Mouse (Mus musculus) thymus, postnatal 36 days (tissue): ENCODE measurements around the gene Urgcp.
"Not testable (repeated sequence)": the region's sequence is repeated elsewhere in the genome, so short reads cannot be mapped to it uniquely, and the experiment has no call there.

Source experiments
- DNase-seq, 2 experiments: peaks; one replicate each; pipeline ENCODE4 v3.0.0; 2022; ENCODE audit warnings: mixed read lengths in 2 of 2

The Urgcp gene

GRCm38 (mm10) chr11:5761820-5762632, at the start of gene Urgcp:
Gene Urgcp (minus strand): TSS chr11:5762376.
- peak; percentile 95 to 96 for DNase-seq

- not testable (repeated sequence) for DNase-seq
These were observed 47.3 kb upstream of the Urgcp start for GRCm38 (mm10) chr11:5809487-5809886.

DNA sequence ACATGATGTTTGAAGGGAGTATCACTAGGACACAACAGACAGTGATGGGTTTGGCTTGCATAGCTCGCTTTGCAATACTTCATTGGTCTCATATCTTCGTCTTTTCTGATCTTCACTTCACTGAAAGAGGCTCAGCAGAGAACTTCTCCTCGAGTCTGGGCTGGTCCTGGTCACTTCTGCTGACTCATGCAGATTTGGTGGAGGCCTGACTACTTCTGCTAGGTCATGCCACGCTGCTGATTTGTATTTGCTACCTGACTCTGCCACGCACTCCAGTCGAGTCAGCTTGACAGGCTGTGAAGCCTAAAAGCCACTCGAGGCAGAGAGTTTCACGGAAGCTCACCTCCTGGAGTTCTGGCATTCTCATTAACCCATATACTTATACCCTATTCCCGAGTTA, 45.8 kb upstream of the Urgcp start:
- no peak for DNase-seq

DNA sequence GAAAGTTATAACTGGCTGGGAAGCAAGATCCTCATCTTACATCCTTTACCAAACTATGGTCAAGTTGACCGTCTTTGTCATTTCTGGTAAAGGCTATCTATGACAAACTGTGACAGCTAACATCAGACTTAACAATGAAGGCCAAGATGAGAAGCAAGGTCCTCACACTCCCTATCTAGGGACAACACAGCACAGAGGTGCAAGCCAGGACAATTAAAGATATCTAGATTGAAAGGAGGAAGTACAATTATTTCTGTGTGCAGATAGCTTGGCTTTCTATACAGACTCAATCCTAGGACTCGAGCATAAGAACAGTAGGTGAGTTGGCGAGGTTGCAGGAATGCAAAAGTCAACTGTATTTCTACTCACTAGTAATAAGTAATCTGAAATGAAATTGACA, 43.5 kb upstream of the Urgcp start:
- no peak for DNase-seq

GRCm38 (mm10) chr11:5804174-5804573, 42.0 kb upstream of the Urgcp start:
- DNase-seq = no peak

GRCm38 (mm10) chr11:5803551-5803981, 41.4 kb upstream of the Urgcp start, which contains the start of gene Pgam2:
Gene Pgam2 (minus strand): TSS chr11:5803733.
- no peak for DNase-seq

- DNase-seq = no peak
These were observed 40.5 kb upstream of the Urgcp start for GRCm38 (mm10) chr11:5802457-5803217.

- DNase-seq = no peak
These were observed 39.8 kb upstream of the Urgcp start for GRCm38 (mm10) chr11:5802005-5802404.

- no peak for DNase-seq
These were observed 39.3 kb upstream of the Urgcp start for GRCm38 (mm10) chr11:5801511-5801910.

DNA sequence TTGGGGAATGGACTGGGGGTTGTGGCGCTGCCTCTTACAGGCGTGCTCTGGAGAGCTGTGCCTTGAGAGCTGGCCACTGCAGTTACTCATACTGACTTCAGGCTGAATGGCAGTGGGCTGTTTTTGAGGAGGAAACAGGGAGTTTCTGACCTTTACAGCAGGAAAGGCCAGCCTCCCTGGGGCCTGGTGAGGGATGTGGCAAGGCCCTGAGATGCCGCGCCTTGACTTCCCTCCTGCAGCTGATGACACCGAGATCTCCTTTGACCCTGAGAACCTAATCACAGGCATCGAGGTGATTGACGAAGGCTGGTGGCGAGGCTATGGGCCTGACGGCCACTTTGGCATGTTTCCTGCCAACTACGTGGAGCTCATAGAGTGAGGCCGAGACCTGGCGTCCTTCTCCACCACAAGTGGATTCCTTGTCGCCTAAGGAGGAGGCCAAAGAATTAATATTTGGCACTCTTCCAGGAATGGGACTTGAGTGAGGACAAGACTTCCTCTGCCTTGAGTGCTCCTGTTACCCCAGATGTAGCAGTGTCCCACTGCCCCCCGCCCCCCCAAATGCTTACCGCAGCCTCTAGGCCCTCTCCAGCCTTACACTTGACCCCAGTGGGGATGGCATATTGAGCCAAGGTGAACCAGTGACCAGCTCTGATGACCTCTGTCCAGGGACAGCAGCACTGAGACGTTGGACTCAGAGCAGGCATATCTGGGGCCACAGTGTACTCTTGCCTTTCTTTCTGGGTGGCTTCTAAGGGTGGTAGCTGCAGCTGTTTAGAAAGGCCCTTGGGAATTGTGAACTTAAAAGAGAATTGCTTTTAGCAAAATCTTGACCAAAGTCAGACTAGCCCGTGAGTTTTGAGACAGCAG, 37.7 kb upstream of the Urgcp start:
- DNase-seq = no peak

- no peak for DNase-seq
These were observed 35.8 kb upstream of the Urgcp start for GRCm38 (mm10) chr11:5797928-5798327.

DNA sequence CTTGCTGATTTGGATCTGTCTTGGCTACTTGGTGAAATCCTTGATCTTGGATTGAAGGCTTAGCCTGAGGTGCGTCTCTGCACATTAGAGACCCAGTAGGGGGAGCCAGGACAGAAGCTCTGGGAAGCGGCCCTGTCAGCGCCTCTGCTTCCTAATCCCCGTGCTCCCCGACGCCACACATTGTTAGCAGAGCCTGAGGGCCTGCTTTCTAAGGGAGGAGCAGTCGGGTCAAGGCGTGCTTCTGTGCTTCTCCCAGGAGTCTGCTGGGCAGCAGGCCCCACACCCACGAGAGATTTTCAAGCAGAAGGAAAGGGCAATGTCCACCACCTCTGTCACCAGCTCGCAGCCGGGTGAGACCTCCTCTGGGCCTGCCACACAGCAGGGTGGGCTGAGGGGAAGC, 35.2 kb upstream of the Urgcp start:
- DNase-seq = no peak

DNA sequence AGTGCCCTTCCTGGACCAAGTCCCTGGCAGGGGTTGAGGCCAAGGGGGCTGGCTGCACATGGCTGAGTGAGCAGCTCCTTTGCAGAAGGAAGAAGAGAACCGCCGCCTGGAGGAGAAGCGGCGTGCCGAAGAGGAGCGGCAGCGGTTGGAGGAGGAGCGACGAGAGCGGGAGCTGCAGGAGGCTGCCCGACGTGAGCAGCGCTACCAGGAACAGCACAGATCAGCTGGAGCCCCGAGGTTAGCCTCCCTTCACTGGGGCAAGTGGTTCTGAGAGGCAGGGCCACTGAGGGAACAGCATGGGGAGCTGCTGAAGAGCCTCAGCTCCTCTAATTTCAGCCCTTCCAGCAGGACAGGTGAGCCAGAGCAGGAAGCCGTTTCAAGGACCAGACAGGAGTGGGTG, 34.8 kb upstream of the Urgcp start:
- DNase-seq = no peak

- no peak for DNase-seq
These were observed 33.5 kb upstream of the Urgcp start for GRCm38 (mm10) chr11:5795706-5796105.

DNA sequence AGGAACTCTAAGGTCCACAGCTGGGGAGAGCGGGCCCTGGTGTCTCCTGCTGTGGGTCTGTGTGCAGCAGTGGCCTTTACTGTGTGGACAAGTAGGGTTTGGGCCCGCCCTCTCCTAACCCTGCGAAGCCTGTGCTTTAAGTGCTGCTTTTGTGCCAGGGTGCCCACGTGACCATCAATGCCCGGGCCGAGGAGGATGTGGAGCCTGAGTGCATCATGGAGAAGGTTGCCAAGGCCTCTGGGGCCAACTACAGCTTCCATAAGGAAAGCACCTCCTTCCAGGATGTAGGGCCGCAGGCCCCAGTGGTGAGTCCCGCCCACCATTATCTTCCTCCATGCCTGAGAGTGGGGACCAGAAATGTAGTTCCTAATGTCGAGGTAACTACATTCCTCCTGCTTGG, 33.1 kb upstream of the Urgcp start:
- DNase-seq = no peak

DNA sequence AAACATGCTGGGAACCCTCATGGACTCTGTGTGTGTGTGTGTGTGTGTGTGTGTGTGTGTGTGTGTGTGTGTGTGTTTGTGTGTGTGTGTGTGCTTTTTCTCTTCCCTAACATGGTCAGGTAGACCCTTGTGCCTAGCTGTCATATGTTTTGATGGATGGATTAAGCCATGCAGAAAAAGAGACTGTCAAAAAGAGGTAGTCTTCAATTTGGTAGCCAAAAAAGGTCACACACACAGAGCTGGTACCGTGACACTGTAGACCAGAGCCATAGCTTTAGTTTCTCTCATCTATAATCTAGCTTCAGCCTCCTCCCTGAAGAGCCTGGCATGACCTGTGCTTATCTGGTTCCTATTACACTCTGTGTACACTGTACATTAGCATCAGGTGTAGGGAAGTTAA, 28.3 kb upstream of the Urgcp start:
- DNase-seq = no peak

DNA sequence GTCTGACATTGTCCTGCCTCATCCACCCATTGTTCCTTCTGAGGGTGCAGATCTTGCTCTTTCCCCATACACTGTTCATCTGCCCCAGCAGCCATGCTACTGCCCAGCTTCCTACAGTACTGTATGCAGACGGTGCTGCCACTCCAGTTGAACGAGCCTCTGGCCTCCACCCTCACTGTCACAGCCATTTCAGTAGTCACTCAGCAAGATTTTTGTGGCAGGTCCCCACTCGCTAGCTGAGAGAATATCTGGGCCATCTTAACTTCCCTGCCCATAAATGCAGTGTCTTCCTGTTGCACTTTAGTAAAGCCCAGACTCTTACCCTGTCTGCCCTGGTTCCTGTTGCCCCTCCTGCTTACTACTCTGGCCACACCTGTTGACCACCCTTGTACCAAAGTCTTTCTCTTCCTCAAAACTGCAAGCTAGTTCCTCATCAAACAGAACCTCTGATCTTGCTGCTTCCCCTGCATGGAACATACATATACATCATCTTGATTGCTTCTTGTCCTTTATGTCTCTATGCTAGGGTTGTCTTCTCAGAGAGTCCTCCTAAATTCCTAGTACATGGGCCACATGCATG, 27.7 kb upstream of the Urgcp start:
- no peak for DNase-seq

DNA sequence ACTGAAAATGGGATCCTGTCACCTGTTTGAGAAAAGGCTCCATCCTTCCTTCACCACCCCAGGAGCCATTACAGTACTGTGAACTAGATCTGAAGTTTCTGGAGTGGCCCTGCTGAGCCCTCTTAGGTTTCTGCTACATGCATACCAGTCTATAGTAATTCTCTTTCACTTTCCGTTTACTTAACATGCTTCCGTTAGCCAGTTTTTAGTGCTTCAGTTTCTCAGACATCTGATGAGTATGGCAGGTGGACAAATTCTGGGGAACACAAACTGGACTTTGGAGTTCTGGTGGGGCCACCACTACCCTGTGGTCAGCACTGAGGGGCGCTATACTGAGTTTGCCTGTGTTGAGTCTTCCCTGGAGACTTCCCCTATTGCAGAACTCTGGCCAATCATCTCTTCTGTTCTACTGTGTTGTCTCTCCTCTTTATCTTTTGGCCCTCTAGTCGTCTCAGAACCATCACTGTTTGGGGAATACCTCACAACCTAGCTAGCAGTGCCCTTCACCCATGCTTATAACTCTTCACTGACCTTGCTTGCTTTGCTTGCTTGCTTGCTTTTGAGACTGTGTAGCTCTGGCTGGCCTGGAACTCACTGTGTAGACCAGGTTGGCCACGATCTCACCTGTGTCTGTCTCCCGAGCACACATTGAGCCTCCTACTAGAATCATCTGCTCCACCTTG, 27.0 kb upstream of the Urgcp start:
- peak in 1 of 2 experiments; percentile 28 for DNase-seq

GRCm38 (mm10) chr11:5788056-5789014, 26.2 kb upstream of the Urgcp start, which contains the start of gene Dbnl:
Gene Dbnl (plus strand): TSS chr11:5788488.
- DNase-seq = peak; percentile 97 to 98

DNA sequence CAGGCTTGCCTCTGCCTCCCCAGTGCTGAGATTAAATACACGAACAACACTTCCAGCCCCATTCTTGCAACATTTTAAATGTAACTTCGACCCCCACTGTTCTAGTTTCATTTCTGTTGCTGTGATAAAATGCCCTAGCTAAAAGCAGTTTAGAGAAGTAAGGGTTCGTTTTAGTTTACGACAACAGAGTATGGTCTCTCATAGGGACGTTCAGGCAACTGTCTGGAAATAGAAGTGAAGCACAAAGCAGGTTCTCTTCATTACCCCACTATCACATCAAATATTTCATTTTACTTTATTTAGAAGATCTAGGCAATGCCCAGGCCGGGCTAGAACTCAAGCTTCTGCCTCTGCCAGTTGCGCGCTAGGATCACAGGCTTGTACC, 25.5 kb upstream of the Urgcp start:
- no peak for DNase-seq

DNA sequence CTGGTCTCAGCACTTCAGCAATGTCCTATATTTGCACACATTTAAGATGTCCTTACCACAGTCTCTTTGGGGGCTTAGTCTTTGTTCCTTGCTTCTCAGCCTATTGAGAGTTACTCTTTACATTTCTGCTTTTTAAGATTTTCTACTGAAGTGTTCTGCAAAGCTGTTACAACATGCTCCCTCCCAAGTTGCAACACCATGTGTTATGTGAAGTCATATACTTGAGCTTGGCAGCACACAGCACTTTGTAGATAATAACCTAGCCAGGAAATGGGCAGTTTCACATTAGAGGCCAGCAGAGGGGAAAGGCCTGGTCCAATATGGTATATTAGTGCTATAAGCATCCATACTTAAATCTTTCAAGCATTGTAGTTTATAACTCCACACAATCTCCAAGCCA, 23.6 kb upstream of the Urgcp start:
- DNase-seq = no peak
